Comparison of ENCODE assay signal across 8 mouse cellular contexts in genomic region chr14:13284091-13284844, GRCm38 (mm10). TPM values are rescaled to one million over a fixed set of nuclear protein-coding genes. Genes with fewer than 3 reads are reported as not detected.
DNase-seq lines count a peak whose midpoint lies in the region; ATAC-seq and TF ChIP-seq lines count a peak whose summit lies in the region.

TSS of gene Synpr (plus strand) at chr14:13284780.

- no peak within 1 kb of the TSS for H3K27ac ChIP-seq in heart, embryonic 12.5 days (ENCODE audit: poor library complexity, severe bottlenecking)
- H3K27ac ChIP-seq in embryonic facial prominence, embryonic 15.5 days (replicated peaks) = no peak within 1 kb of the TSS
- no peak within 1 kb of the TSS for H3K27ac ChIP-seq in limb, embryonic 14.5 days (replicated peaks; ENCODE audit: low read depth, low read length)

- WGBS in heart, embryonic 12.5 days = 10% methylated on average over 27 of the region's 27 CpGs
- 7% methylated on average over 27 of the region's 27 CpGs for WGBS in embryonic facial prominence, embryonic 15.5 days
- 3% methylated on average over 25 of the region's 27 CpGs for WGBS in limb, embryonic 14.5 days

- H3K36me3 ChIP-seq in heart, embryonic 12.5 days = no peaks in the 10 kb centered on the region
- no peaks in the 10 kb centered on the region for H3K36me3 ChIP-seq in embryonic facial prominence, embryonic 15.5 days
- no peaks in the 10 kb centered on the region for H3K36me3 ChIP-seq in limb, embryonic 14.5 days (ENCODE audit: control insufficient read depth, insufficient read depth, low read length)

- H3K9me3 ChIP-seq in heart, embryonic 12.5 days (replicated peaks) = no peaks in the 10 kb centered on the region
- no peaks in the 10 kb centered on the region for H3K9me3 ChIP-seq in embryonic facial prominence, embryonic 15.5 days (replicated peaks)
- H3K9me3 ChIP-seq in limb, embryonic 14.5 days (ENCODE audit: control insufficient read depth, low read length) = no peaks in the 10 kb centered on the region

- peak within 1 kb of the TSS; percentile 80 for H3K4me2 ChIP-seq in heart, embryonic 12.5 days
- peak within 1 kb of the TSS; percentile 65 for H3K4me2 ChIP-seq in embryonic facial prominence, embryonic 15.5 days (replicated peaks)
- peak within 1 kb of the TSS; percentile 64 for H3K4me2 ChIP-seq in limb, embryonic 14.5 days (replicated peaks; ENCODE audit: low read depth, low read length, severe bottlenecking)

- DNase-seq in heart, adult 11 months = no peak
- peak; percentile 53 for DNase-seq in adrenal gland, postnatal 25 days
- DNase-seq in hindlimb bud, embryonic 11.5 days (ENCODE audit: extremely low spot score, low read depth, low spot score) = peak; percentile 73
- peak; percentile 93 for DNase-seq in limb, embryonic 14.5 days (ENCODE audit: low spot score)
- peak; percentile 13 for DNase-seq in ovary, postnatal 14 days (ENCODE audit: low spot score)
- no peak for DNase-seq in spleen, adult 18-20 months

- H3K27me3 ChIP-seq in heart, embryonic 12.5 days (replicated peaks) = peaks cover 9% of the 10 kb centered on the region; the same call in 1 of the 2 replicates
- H3K27me3 ChIP-seq in embryonic facial prominence, embryonic 15.5 days = 0 out of 2 replicates have a peak, but pooled peaks cover 6% of the 10 kb centered on the region
- no peaks in the 10 kb centered on the region for H3K27me3 ChIP-seq in limb, embryonic 14.5 days (ENCODE audit: control insufficient read depth, insufficient read depth, low read length)

- no peaks in the 10 kb centered on the region for H3K4me1 ChIP-seq in heart, embryonic 12.5 days (replicated peaks)
- no peaks in the 10 kb centered on the region for H3K4me1 ChIP-seq in embryonic facial prominence, embryonic 15.5 days
- no peaks in the 10 kb centered on the region for H3K4me1 ChIP-seq in limb, embryonic 14.5 days (ENCODE audit: control insufficient read depth, insufficient read depth, low read length)

- ATAC-seq in heart, embryonic 12.5 days (ENCODE audit: insufficient number of reproducible peaks, low FRiP score) = peak; percentile 97
- peak; percentile 98 for ATAC-seq in embryonic facial prominence, embryonic 15.5 days (ENCODE audit: insufficient number of reproducible peaks, low FRiP score, low TSS enrichment, low read depth)
- peak; percentile 100 for ATAC-seq in limb, embryonic 14.5 days (ENCODE audit: low FRiP score, low read depth)

- H3K9ac ChIP-seq in heart, embryonic 12.5 days = no peak within 1 kb of the TSS
- H3K9ac ChIP-seq in embryonic facial prominence, embryonic 15.5 days = no peak within 1 kb of the TSS
- peak within 1 kb of the TSS; percentile 45 for H3K9ac ChIP-seq in limb, embryonic 14.5 days (ENCODE audit: low read depth, low read length, severe bottlenecking)

- H3K4me3 ChIP-seq in heart, embryonic 12.5 days = peak within 1 kb of the TSS; percentile 39
- peak within 1 kb of the TSS; percentile 40 for H3K4me3 ChIP-seq in embryonic facial prominence, embryonic 15.5 days (replicated peaks)
- peak within 1 kb of the TSS; percentile 37 for H3K4me3 ChIP-seq in limb, embryonic 14.5 days (replicated peaks; ENCODE audit: low read length)

- TF ChIP-seq POLR2A in limb, embryonic 14.5 days (IDR thresholded peaks at IDR 0.05; ENCODE audit: borderline replicate concordance, extremely low read depth, insufficient read depth, insufficient read length) = no peak

RNA-seq across cellular contexts. Expression of gene Synpr, which starts in this region (rescaled TPM):
- 0.22 and 0.64 TPM in 2 replicates for polyA plus RNA-seq in heart, embryonic 12.5 days (2016; fragmentation: Nextera tagmentation; extraction: Ambion mirVana)
- 5.9 and 9.5 TPM in 2 replicates for total RNA-seq in adrenal gland, postnatal 25 days (2021)
- 2.0 and 2.3 TPM in 2 replicates for polyA plus RNA-seq in embryonic facial prominence, embryonic 15.5 days (2015; fragmentation: Nextera tagmentation; extraction: Ambion mirVana)
- 3.1 and 3.5 TPM in 2 replicates for polyA plus RNA-seq in limb, embryonic 14.5 days (2012; rRNA removed)
- 4.4 and 4.5 TPM in 2 replicates for polyA plus RNA-seq in limb, embryonic 14.5 days (2014; fragmentation: Nextera tagmentation; extraction: Ambion mirVana)

Comparison
In these comparisons a context has a peak if more than half of its experiments do, and no peak if none do; other contexts are left out.
1. Peak in ATAC-seq, H3K4me3 ChIP-seq and H3K4me2 ChIP-seq in heart, embryonic 12.5 days; RNA of the gene not detected or under 1 TPM.
2. DNase-seq: peak in adrenal gland, postnatal 25 days (single experiment), hindlimb bud, embryonic 11.5 days (single experiment), limb, embryonic 14.5 days (single experiment) and ovary, postnatal 14 days (single experiment); none in heart, adult 11 months (single experiment) and spleen, adult 18-20 months (0 of 2).
3. Peak in every context shown above with its lines, with median percentiles within 50 percentile points of each other: ATAC-seq, H3K4me2 ChIP-seq and H3K4me3 ChIP-seq.